Mouse (Mus musculus): ENCODE data around the gene 1700016C15Rik. TPM values are rescaled to one million over a fixed set of nuclear protein-coding genes. Genes with fewer than 3 reads are reported as not detected.

1700016C15Rik gene
- polyA plus RNA-seq, 1 experiment from 2014 or later: not detected

DNA sequence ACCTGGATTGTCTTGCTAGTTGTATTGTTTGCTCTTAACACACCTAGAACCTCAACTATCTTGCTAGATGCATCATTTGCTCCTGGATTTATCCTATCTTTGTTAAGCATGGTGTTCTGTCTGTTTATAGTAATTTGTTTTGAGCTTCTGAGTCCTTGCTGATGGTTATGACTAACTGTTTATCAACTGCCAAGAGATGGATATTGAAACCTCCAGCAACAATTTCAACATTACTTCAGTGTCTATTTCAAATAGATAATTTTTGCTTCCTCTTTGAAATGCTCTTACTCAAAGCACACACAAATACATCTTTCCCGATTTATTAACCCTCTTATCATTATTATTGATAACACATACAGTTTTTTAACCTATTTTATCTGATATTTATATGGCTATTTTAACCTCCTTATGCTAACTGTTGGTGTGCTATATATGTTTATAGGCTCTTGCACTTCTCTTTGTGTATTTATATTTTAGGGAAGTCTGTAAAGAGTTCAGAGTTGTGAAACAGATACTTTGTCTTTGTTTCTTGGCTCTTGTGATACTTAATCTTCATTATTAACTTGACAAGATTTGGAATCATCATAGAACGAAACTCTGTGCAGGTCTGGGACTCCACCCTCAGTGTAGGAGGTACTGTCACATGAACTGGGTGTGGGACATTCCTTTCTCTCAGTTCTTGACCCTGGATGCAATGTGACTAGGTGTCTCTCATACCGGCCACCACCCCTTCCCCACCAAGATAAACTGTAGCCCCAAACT, 15.8 kb upstream of the 1700016C15Rik start:
- H3K9me3 ChIP-seq (ENCODE audit: control insufficient read depth, low read length): no peaks in the 10 kb centered on the region; the same call in 1 of the 2 replicates
- ATAC-seq (ENCODE audit: insufficient read depth, low FRiP score, low TSS enrichment) (no peak), DNase-seq (ENCODE audit: low spot score) (no peak)
- H3K36me3 ChIP-seq (ENCODE audit: control insufficient read depth, insufficient read depth, low read length): no peaks in the 10 kb centered on the region
- H3K27me3 ChIP-seq (ENCODE audit: control insufficient read depth, insufficient read depth, low read length): no peaks in the 10 kb centered on the region
- H3K4me1 ChIP-seq (ENCODE audit: control insufficient read depth, insufficient read depth, low read length): no peaks in the 10 kb centered on the region
- no peak overlapping the region for H3K27ac ChIP-seq (ENCODE audit: low read depth, low read length)
- no peak overlapping the region for H3K4me2 ChIP-seq (ENCODE audit: low read depth)
- WGBS: 87% methylated on average over 3 of the region's 3 CpGs
- no peak overlapping the region for H3K4me3 ChIP-seq (ENCODE audit: low read depth, low read length)
- no peak overlapping the region for H3K9ac ChIP-seq (ENCODE audit: low read length)

DNA sequence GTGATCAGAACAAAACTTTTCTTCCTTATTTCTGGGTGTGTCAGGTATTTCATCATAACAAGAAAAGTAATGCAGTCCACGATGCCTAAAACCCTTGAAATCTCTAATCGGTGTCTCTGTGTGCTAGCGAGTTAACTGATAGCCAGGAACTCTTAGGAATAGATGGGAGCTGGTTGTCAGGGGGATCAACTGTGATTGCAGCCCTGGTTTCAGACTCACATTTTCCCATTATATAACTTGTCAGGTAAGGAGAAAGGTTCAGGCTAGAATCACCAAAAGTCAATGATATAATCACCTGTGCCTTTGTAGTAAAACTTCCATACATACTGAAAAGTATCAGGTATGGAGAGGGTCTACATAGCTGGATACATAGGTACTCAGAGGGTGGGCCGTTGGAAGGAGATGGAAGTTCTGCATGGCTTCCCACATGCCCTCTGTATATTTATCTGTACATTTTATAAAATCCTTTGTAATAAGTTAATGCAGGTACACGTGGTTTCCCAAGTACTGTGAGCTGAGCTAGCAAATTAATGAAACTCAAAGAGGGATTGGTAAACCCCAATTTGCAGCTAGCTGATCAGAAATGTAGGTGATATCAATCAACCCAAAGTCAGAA, 15.1 kb upstream of the 1700016C15Rik start:
- WGBS: 96% methylated on average over 5 of the region's 5 CpGs
- Histone ChIP-seq H3K4me1 (ENCODE audit: control insufficient read depth, insufficient read depth, low read length) (0 out of 2 replicates have a peak, but pooled peaks cover 2% of the 10 kb centered on the region), H3K9me3 (ENCODE audit: control insufficient read depth, low read length) (no peaks in the 10 kb centered on the region; the same call in 1 of the 2 replicates), H3K4me3 (ENCODE audit: low read depth, low read length) (no peak overlapping the region), H3K27ac (ENCODE audit: low read depth, low read length) (no peak overlapping the region), H3K36me3 (ENCODE audit: control insufficient read depth, insufficient read depth, low read length) (no peaks in the 10 kb centered on the region), H3K9ac (ENCODE audit: low read length) (no peak overlapping the region), H3K27me3 (ENCODE audit: control insufficient read depth, insufficient read depth, low read length) (no peaks in the 10 kb centered on the region), H3K4me2 (ENCODE audit: low read depth) (no peak overlapping the region)
- no peak for DNase-seq (ENCODE audit: low spot score)
- no peak for ATAC-seq (ENCODE audit: insufficient read depth, low FRiP score, low TSS enrichment)

DNA sequence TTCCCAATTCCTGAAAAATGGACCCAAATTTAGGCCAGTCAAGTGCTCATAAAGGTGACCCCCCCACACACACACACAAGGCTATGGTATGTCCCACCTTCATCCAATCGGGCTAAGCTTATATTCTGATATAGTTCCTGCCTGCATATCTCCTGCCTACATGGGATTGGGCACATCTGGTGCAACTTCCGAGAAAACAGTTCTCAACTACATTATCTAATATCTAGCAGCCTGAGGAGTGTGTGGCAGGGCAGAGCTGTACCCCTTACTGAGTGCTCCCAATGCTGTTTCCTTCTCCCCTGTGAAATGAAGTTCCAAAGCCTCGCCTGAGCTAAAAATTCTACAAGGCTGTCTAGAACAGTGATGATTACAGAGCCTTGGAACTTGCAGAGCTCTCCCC, 13.2 kb upstream of the 1700016C15Rik start:
- Histone ChIP-seq H3K9ac (ENCODE audit: low read length) (no peak overlapping the region), H3K9me3 (ENCODE audit: control insufficient read depth, low read length) (no peaks in the 10 kb centered on the region), H3K4me2 (ENCODE audit: low read depth) (no peak overlapping the region), H3K4me1 (ENCODE audit: control insufficient read depth, insufficient read depth, low read length) (0 out of 2 replicates have a peak, but pooled peaks cover 2% of the 10 kb centered on the region), H3K27me3 (ENCODE audit: control insufficient read depth, insufficient read depth, low read length) (no peaks in the 10 kb centered on the region), H3K27ac (ENCODE audit: low read depth, low read length) (no peak overlapping the region), H3K36me3 (ENCODE audit: control insufficient read depth, insufficient read depth, low read length) (no peaks in the 10 kb centered on the region), H3K4me3 (ENCODE audit: low read depth, low read length) (no peak overlapping the region)
- no peak for ATAC-seq (ENCODE audit: insufficient read depth, low FRiP score, low TSS enrichment)
- 86% methylated on average over 3 of the region's 3 CpGs for WGBS
- no peak for DNase-seq (ENCODE audit: low spot score)

DNA sequence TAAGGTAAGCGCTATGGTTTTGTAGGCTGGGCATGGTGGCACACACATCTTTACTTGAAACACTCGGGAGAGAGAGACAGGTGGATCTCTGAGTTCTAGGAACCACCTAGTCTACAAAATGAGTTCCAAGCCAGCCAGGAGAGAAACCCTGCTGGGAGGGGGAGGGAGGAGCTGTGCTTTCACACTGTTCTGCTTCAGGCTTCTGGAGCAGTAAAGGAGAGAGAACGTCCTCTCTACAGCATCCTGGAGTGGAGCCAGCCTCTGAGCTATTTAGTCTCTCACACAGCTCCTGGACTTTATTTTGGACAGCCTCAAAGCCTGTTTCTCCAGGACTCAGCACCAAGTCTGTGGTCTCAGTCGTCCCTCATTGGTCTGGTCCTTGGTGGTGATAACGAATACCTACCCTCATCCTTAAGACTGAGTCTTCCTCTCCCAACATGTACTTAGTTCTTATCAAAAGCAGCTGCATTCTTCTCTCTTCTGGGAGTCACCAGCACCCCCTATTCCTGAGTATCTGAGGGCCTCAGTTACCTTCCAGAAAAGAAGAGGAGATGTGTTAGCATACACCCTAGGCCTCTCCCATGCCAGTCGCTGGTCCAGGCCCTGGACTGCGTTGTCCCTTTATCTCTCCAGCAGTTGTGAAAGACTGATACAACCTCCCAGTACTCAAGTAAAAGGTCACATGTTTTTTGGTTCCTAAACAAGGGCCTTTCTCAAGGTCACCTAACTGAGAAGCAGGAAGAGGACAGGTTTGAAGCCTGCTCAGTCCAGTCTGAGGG, 12.4 kb upstream of the 1700016C15Rik start:
- no peak overlapping the region for H3K4me2 ChIP-seq (ENCODE audit: low read depth)
- DNase-seq (ENCODE audit: low spot score): no peak
- ATAC-seq (ENCODE audit: insufficient read depth, low FRiP score, low TSS enrichment): no peak
- no peaks in the 10 kb centered on the region for H3K36me3 ChIP-seq (ENCODE audit: control insufficient read depth, insufficient read depth, low read length)
- no peak overlapping the region for H3K4me3 ChIP-seq (ENCODE audit: low read depth, low read length)
- H3K27me3 ChIP-seq (ENCODE audit: control insufficient read depth, insufficient read depth, low read length): no peaks in the 10 kb centered on the region
- H3K27ac ChIP-seq (ENCODE audit: low read depth, low read length): no peak overlapping the region
- WGBS: 77% methylated on average over 7 of the region's 7 CpGs
- no peak overlapping the region for H3K9ac ChIP-seq (ENCODE audit: low read length)
- H3K9me3 ChIP-seq (ENCODE audit: control insufficient read depth, low read length): no peaks in the 10 kb centered on the region
- 0 out of 2 replicates have a peak, but pooled peaks cover 2% of the 10 kb centered on the region for H3K4me1 ChIP-seq (ENCODE audit: control insufficient read depth, insufficient read depth, low read length)

DNA sequence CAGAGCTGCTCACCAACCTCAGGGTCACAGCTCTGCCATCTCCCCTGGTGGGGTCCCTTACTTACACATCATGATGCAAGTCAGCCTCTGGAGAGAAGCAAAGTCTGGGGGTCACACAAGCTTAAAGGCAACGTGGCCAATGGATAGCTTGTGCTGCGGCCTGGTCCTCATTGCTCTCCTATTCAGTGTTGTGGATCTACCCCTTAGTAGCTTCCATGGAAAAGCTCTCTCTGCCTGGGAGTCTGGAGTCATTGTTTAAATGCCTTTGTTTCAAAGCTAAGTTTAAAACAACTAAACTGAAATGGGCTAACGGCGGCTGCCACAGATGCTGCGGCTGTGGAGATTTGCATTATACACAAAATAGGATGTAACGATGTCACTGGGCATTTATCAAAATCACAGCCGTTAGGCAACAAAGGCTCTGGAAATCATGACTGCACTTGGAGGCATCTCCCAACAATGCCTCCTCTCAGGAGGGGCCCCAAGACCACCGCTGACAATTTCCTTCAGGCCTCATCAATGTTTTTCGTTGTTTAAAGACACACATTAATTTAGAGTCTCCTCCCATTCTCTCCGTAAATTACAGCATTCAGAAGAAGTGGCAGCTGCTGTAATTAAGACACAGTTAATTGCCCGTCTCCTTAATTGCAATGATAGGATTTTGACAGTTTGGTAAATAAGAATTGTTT, 11.1 kb upstream of the 1700016C15Rik start:
- no peaks in the 10 kb centered on the region for H3K27me3 ChIP-seq (ENCODE audit: control insufficient read depth, insufficient read depth, low read length)
- H3K4me2 ChIP-seq (ENCODE audit: low read depth): no peak overlapping the region
- H3K27ac ChIP-seq (ENCODE audit: low read depth, low read length): no peak overlapping the region
- 40% methylated on average over 11 of the region's 11 CpGs for WGBS
- no peak overlapping the region for H3K9ac ChIP-seq (ENCODE audit: low read length)
- no peaks in the 10 kb centered on the region for H3K9me3 ChIP-seq (ENCODE audit: control insufficient read depth, low read length)
- no peak overlapping the region for H3K4me3 ChIP-seq (ENCODE audit: low read depth, low read length)
- H3K4me1 ChIP-seq (ENCODE audit: control insufficient read depth, insufficient read depth, low read length): 0 out of 2 replicates have a peak, but pooled peaks cover 2% of the 10 kb centered on the region
- DNase-seq (ENCODE audit: low spot score) (no peak), ATAC-seq (ENCODE audit: insufficient read depth, low FRiP score, low TSS enrichment) (no peak; the same call in 1 of the 2 replicates)
- no peaks in the 10 kb centered on the region for H3K36me3 ChIP-seq (ENCODE audit: control insufficient read depth, insufficient read depth, low read length)

DNA sequence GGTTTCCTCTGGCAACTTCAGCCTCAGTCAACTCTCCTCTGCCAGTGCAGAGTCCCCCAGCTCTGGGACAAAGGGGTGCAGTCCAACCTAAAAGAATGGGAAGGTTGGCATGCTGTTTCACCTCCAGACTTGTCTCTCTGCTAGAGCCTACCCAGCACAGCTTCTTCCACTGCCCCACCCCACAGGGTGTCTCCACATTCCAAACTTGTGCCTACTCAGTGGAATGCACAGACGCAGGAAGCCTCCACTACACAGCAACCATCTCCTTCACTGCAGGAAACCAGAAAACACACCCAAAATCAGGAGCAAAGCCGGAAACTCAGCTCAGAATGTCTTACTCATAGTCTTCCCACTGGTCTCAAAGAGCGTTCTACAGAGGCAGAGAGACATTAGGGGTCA, 10.6 kb upstream of the 1700016C15Rik start:
- Histone ChIP-seq H3K4me2 (ENCODE audit: low read depth) (no peak overlapping the region), H3K36me3 (ENCODE audit: control insufficient read depth, insufficient read depth, low read length) (no peaks in the 10 kb centered on the region), H3K27me3 (ENCODE audit: control insufficient read depth, insufficient read depth, low read length) (no peaks in the 10 kb centered on the region), H3K4me1 (ENCODE audit: control insufficient read depth, insufficient read depth, low read length) (0 out of 2 replicates have a peak, but pooled peaks cover 2% of the 10 kb centered on the region), H3K4me3 (ENCODE audit: low read depth, low read length) (no peak overlapping the region), H3K9me3 (ENCODE audit: control insufficient read depth, low read length) (no peaks in the 10 kb centered on the region), H3K27ac (ENCODE audit: low read depth, low read length) (no peak overlapping the region), H3K9ac (ENCODE audit: low read length) (no peak overlapping the region)
- DNase-seq (ENCODE audit: low spot score) (no peak), ATAC-seq (ENCODE audit: insufficient read depth, low FRiP score, low TSS enrichment) (no peak)
- 65% methylated on average over 3 of the region's 3 CpGs for WGBS

DNA sequence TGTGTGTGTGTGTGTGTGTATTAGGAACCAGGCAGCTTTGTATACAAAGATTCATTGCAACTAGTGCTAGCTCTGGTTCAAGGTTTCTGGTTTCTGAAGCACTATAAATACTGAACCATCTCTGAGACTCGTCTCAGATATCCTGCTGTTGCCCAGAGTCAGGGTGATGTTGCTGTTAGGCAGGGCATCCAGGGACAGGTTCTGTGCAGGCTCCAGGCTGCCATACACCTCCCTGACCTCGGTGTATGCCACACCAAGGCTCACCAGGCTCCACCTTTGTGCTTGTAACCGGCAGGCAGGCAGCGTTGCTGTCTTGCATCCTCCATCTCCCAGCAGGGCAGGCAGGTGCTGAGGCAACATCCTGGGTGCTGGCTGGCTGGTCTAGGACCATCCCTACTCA, 5.8 kb upstream of the 1700016C15Rik start:
- DNase-seq (ENCODE audit: low spot score) (no peak), ATAC-seq (ENCODE audit: insufficient read depth, low FRiP score, low TSS enrichment) (no peak)
- Histone ChIP-seq H3K36me3 (ENCODE audit: control insufficient read depth, insufficient read depth, low read length) (no peaks in the 10 kb centered on the region), H3K27me3 (ENCODE audit: control insufficient read depth, insufficient read depth, low read length) (no peaks in the 10 kb centered on the region), H3K4me3 (ENCODE audit: low read depth, low read length) (no peak overlapping the region), H3K4me1 (ENCODE audit: control insufficient read depth, insufficient read depth, low read length) (0 out of 2 replicates have a peak, but pooled peaks cover 2% of the 10 kb centered on the region), H3K9ac (ENCODE audit: low read length) (no peak overlapping the region), H3K9me3 (ENCODE audit: control insufficient read depth, low read length) (no peaks in the 10 kb centered on the region), H3K27ac (ENCODE audit: low read depth, low read length) (no peak overlapping the region), H3K4me2 (ENCODE audit: low read depth) (no peak overlapping the region)
- 71% methylated on average over 4 of the region's 4 CpGs for WGBS

DNA sequence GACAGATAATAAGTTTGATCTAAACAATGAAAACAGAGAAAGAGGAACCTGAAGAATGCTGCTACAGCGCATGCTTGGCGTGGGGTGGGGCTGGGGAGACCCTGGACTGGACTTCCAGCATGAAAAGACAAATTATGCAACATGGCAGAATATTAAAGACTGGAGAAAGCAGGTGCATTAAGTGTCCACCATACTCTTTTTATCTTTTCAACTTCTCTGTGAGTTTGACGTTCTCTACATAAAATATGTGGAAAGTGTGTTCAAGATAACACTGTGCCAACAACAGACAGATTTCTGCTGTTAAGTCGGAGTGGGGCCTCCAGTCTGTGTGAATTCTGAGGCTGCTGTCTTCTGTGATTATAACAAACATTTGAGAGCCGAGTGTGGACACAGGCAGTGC, 2.7 kb upstream of the 1700016C15Rik start:
- H3K9me3 ChIP-seq (ENCODE audit: control insufficient read depth, low read length): peaks cover 3% of the 10 kb centered on the region; the same call in 1 of the 2 replicates
- H3K4me1 ChIP-seq (ENCODE audit: control insufficient read depth, insufficient read depth, low read length): no peaks in the 10 kb centered on the region
- no peaks in the 10 kb centered on the region for H3K27me3 ChIP-seq (ENCODE audit: control insufficient read depth, insufficient read depth, low read length)
- H3K9ac ChIP-seq (ENCODE audit: low read length): no peak overlapping the region
- H3K4me2 ChIP-seq (ENCODE audit: low read depth): no peak overlapping the region
- DNase-seq (ENCODE audit: low spot score) (no peak), ATAC-seq (ENCODE audit: insufficient read depth, low FRiP score, low TSS enrichment) (no peak)
- H3K36me3 ChIP-seq (ENCODE audit: control insufficient read depth, insufficient read depth, low read length): no peaks in the 10 kb centered on the region
- WGBS: 69% methylated on average over 5 of the region's 5 CpGs
- no peak overlapping the region for H3K27ac ChIP-seq (ENCODE audit: low read depth, low read length)
- H3K4me3 ChIP-seq (ENCODE audit: low read depth, low read length): no peak overlapping the region
